Mouse (Mus musculus) spleen, postnatal 36 days (tissue): ENCODE measurements around the gene Srarp.
A peak's percentile ranks its signal among the peaks of the same experiment; 100 is the strongest.

Source experiments
- DNase-seq, 2 experiments: peaks; one replicate each; pipeline ENCODE4 v3.0.0; 2022; ENCODE audit warnings: low spot score in 2 of 2, mixed read lengths in 1 of 2

Srarp gene

DNA sequence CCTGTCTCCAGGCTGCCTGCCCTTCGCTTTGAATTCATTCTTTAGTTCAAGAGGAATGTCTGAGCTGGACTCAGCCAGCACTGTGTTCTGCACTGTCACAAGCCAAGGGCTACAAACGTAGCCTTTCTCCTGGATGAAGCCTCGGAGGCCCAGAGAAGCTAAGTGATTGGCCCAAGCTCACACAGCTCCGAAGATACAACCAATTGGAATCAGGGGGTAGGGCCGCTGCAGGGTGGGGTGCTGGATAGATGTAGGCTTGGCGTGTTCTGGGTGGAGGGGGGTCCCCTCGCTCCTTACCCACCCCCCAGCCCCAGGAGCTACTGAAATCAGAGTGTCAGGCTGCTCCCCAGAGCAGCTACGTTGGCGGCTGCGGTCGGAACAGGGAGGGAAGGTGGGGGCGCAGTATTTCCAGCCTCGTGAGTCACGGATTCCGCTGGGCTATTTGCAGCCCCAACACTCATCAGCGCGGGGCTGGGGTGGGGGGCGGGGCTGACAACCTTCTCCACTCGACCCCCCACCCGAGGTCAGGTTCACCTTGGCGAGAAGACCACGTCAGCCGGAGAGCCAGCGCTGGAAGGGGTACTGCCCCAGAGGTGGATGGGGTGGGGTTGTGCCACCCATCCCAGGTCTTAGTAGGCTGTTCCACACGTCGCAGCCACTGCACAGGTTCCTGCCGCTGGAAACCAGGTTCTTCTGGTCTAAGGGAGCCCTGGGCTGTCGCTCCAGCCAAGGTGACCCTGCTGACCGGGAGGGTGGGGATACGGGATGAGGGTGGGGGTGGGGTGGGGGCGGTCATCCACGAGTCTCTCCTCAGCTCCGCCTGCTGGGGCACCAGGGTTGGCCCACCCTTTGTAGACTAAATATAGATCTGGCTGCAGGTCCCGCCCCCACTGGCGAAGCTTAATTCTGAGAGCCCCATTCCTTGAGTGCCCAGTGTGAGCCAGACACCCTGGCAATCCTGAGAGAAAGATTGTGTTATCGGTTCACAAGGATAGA lies 10.1 kb downstream of the Srarp start:
- DNase-seq, result peak; percentile 33 to 46

DNA sequence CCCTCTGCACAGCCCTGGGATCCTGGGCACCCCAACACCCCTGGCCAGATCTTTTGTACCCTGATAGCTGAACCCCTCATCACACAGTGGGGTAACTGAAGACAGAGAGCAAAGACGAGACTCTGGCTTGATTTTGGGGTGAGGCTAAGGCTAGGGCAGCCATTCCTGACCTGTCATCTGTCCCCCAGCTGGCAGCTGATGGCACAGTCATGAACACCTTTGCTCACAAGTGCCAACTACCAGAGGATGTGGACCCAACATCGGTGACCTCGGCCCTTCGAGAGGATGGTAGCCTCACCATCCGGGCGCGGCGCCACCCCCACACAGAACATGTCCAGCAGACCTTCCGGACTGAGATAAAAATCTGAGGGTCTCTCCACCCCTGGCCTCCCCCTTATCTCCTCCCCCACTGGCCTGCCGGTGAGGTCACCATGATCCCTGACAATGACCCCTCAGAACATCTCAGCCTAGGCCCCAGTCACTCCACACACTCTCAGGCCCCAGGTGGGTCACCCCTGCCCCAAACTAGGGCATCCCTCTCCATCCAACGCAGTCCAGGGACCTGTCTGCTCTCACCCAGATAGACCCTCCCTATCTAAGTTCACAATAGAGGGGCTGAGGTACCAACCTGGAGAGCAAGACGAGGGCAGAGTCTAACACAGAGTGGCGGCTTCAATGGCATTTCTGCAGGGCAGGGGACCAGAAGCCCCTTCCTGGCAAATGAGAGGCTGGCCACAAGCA lies 12.0 kb downstream of the Srarp start:
- DNase-seq, result no peak

DNA sequence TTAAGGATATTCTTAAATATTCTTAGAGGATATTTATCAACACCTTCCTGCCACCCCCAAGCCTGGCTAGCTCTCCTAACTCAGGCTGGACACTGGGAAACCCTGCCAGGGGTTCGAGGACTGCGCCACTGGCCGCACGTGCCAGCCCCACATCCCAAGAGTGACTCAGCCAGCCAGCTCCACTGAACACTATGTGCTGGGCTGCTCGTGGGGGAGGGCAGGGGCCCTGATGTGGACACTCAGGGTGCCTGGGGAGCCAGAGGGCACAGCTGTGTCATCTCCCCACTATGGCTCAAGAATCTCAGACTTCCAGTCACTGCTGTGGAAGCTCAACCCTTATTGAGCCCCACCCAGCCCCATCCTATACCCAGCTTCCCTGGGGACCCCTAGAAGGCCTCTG lies 12.6 kb downstream of the Srarp start:
- DNase-seq, result no peak

DNA sequence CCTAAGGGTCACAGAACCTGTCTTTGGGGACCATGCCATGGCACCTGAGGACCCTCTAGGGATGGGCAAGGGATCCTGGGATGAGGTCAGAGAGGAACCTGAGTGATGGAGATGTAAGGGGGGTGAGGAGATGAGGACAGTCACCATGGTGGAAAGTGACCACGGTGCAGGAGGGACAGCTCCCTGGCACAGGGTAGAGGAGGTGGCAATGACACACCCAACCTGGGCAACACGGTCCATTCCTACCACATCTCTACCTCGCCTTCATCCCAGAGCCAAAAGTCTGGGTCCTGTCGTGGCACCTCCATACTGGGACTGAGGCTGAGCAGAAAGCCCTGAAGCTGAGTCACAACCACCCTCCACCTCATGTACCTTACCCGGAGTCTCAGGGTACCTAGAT lies 13.1 kb downstream of the Srarp start:
- no peak for DNase-seq

DNA sequence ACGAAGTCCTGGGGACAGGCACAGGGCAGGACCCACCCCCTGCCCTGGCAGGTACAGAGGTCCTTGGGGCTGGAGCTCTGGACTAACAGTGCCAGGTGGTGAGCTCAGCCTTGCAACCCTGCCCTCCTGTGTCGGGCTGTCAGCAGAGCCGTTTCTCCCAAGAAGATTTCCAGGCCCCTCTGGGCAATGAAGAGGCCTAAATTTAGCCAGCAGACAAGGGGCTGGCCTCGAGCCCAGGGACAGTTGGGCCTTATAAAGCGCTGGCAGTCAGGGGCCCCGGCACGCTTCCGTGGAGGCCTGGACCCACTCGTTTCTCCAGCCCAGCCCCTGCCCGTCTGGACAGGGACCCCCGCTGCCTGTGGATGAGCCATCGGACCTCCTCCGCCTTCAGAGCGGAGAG lies 14.5 kb downstream of the Srarp start:
- no peak for DNase-seq

DNA sequence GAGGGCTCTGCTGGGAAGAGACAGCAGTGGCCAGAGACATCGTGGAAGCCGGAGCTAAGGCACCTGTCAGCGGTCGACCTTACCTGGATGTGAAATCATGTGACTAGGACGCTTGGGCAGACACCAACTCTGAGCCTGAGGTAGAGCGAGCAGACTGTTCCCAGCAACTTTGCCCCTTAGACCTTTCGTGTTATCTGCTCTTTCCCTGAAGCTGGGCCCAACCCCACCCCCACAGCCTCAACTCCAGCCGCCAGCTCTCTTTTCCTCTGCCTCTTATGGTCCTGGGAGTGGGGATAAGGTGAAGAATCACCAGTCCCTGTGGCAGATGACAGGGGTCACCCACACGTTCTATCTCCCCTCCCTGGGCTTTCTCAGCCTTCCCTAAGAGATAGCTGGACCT lies 15.0 kb downstream of the Srarp start:
- DNase-seq, result no peak

DNA sequence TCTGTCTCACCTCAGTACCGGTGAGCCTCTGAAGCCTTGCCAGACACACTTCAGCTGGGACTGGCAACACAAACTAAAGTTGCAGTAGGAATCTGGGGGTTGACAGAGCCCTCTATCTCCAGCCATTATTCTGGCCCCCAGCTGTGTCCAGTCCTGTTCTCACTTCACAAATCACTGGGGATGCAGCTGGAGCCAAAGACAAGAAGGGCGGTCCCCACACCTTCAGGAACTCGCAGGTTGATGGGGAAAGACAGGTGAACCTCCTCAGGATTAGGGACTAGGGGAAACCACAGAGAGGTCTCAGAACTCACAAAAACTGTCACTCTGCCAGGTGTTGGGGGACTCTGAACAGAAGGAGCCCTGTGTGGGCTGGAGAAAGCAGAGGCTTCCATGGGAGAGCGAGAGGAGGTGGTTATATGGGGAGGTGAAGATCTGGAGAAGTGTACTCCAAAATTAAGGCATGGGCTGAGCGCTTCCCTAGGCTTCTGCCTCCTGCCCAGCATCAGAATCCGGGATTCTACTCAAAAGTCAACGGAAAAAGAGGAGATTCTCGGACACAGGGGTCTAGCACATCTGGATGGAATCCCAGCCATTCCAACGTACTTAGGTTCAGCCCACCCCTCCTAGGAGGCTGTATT lies 15.6 kb downstream of the Srarp start, which contains the start of gene Hspb7:
Hspb7 (plus strand) TSS at position 588 of the 638 bp plus-strand sequence.
- DNase-seq, result no peak

DNA sequence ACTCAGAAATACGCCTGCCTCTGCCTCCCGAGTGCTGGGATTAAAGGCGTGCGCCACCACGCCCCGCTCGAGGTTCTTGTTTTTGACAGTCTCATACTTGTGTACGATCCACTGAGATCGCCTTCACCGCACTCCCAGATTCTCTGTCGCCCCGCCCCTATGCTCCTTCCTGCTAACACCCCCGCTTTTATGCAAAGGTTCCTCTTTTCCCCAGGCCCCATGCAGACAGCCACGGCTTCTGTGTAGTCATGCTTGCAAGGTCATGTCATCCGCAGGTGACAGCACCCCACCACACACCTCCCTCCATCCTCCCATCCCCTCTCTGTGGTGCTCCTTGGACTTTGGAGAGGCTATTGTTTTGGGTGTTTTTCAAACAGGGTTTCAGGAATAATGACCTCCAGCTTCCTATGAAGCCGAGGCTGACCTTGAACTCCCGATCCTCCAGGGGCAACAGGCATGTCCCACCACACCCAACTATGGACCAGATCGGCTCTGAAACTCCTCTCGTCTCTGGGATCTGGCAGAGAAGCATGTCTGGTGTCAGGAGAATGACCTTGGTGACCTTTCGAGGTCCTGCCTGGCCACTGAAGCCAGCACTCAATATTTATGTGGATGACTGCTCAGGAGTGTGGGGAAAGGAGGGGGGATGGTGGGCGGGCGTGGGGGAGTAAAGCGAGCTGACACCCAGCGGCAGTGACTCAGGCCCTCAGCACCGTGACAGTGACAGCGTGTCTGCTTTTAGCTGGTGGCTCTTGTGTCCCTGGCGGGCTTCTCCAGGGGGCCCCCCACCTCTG lies 16.3 kb downstream of the Srarp start:
- peak; percentile 72 to 78 for DNase-seq

DNA sequence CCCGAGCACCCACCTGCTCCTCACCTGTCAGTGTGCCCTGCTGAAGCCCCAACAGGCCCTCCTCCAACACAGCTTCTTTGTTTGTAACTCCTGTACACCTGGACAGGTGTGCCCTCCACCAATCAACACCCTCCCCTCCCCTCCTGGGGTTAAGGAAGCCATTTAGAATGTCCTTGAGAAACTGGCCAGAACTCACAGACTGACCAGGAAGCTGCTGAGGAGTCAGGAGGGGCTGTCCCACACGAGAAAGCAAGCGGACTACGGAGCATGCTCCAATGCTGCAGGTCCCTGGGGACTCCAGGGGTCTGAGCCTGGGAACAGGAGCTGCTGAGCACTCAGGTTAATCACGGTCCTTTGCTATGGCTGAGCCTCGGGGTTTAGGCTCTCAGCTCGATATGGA lies 20.0 kb downstream of the Srarp start, which contains the start of gene Clcnkb:
Clcnkb (minus strand) TSS at position 91 of the 400 bp plus-strand sequence.
- no peak for DNase-seq

DNA sequence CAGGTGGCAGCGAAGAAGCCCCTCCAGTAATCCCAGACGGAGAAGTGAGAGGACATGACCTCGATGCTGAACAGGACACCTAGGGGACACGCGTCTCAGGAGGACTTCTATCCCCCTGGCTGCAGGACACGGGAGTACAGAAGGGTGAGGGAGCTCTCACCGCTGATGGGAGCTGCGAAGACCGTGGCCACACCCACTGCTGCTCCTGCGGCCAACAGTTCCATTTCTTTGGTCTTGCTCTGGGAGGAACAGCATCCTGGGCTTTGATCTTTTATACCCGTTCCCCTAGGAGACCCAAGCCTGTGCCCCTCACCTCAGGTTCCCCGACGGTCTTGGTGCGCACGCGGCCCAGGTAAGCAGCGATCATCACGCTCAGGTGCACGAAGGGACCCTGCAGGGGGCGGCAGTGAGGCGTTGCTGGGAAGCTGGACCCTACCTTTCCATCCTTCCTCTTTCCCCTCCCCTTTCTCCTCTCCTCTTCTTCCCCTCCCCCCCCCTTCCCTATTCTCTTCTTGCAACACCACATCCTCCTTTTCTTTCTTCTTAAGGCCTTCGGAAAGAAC lies 24.4 kb downstream of the Srarp start:
- no peak for DNase-seq

DNA sequence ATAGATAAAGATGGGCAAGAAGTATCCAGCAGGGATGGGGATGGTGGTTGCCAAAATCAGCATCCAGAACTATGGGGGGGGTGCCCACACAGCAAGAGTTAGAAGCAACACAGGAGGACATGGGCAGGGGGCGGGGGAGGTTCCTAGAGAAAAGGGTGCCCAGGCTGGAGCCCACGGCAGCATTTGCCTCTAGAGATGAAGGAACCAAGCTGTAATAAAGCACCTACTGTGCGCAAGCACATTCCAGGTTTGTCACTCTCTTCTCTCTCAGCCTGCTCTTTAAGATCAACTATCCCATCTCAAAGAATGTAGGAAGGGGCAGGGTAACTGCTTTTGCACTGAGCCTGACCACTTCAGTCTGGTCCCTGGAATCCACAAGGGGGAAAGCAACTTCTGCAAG lies 27.3 kb downstream of the Srarp start:
- DNase-seq, result no peak

DNA sequence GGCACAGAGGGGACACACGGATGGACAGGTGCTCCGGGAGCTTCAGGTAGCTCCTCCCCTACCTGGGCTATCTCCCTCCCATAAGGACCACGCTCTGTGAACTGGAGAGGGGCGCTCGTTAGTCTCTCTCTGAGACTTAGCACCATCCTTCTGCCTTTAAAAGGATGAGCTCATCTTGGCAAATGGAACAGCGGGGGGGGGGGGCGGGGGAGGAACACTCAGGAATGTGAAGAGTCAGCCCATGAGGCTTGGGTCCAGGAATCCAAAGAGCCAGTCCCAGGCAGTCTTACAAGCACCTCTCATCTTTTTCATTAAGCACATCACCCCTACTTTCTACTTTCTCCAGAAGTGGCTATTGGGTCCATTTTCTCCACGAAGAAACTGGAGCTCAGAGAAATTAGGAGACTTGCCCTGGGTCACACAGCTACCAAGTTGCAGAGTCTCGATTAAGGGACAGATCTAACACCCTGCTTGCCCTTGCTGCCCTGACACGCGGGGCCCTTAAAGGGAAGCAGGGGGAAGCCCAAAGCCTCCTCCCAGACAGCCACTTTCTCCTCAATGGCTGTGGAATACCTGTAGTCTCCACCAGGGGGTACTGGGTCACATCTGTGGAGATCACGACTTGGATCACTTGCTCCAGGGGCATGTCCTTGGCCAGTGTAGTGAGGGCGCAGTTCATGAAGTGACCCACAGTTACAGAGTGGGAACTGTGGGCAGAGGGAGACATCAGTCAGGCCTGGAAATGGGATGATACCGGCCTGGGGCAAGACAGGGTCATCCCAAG lies 29.2 kb downstream of the Srarp start:
- DNase-seq, result no peak

DNA sequence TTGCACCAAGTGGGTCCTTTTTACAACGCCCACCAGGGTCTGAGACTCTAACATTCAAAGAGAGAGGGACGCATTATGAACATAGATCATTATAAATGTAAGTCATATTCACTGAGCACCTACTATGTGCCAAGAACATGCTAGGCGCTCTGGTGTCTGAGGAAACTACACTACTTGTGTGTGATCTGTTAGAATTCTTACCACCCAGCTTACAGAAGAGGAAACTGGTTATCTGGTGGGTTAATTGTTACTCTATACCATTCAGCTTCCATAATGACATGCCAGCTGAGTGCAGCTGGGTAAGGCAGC lies 30.6 kb downstream of the Srarp start:
- no peak for DNase-seq

DNA sequence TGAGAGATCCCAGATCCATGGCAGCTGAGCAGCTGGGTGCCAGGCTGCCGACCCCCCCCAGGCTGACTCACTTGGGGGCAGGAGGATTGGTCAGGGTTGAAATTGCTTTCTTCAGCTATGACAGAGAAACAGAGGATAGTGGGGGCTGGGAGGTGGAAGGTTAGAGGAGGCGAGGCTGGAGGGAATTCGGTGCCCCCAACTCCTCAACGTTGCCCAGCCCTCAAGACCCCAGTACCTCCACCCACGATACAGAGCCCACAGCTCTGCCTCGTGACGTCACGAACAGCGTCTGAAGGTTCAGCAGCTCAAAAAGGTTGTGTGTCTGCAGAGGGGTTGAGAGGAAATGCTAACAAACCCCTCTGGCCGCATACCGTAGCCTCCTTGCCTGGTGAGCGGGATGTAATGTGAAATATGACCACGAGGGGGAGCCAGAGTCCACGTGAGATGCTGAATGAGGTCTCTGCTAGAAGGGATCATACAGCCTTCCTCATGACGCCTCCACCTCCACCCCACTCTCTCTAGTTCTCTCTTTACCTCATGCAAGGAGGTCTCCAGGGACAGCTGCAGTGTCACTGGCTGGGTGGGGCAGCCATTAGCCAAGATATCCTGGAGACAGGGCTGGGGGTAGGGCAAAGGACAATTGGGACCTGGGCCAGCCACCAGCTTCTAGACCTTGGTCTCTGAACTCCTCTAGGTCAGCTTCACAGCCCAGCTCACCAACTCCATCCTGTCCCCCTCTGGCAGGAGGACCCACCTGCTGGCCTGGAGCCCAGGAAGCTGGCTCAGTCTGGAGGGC lies 31.2 kb downstream of the Srarp start:
- DNase-seq, result peak; percentile 71 to 73

DNA sequence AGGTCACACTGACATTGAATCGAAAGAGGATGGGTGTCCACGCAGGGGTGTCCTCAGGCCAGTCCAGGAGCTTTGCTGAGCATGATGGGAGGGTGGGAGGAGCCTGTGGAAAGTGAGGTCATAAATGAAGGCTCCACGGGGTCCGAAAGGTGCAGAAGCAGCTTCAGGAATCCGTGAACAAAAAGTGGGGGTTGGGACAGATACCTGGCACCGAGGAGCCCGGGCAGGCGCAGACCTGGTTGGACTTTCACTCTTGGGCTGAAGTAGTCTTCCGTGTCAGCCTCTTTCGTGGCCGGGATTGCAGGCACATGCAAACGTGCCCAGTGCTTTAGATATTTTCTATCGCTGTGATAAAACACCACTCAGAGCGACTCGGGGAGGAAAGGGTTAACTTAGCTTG lies 35.7 kb downstream of the Srarp start:
- no peak for DNase-seq

DNA sequence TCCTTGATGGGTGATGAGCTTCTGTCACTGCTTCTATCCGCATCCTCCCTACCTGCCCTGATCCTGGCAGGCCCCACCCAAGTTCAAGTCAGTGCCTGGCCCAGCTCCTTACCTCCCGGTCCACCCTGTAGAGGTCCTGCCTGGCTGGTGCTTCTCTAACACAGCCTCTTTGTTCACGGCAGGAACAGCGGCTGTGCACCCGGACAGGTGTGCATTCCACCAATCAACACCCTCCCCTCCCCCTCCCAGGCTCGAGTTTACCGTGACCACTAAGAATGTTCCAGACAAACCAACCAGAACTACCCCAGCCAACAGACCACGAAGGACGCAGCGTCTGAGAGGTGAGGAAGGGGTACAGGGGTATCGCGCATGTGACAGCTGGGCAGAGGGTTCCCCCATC lies 37.4 kb downstream of the Srarp start, which contains the start of gene Clcnka:
Clcnka (minus strand) TSS at position 180 of the 400 bp plus-strand sequence.
- DNase-seq, result no peak

DNA sequence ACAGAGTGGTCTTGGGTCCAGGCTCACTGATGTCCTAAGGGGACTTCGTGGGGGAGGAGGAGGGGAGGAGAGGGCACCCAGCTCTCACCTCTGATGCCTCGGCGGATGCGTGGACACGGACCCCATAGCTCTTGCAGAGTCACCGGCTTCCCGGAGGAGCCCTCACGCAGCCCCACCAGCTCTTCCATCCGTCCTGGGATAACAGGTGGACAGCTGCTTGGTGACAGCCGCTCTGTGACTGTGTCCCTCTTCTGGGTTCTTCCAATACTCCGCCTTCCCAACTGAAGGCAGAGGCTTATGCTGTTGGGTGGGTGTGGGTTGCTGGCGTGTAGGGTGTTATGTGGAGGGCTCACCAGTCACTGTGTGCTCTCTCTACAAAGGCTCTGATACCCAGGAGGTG lies 38.0 kb downstream of the Srarp start:
- DNase-seq, result no peak

DNA sequence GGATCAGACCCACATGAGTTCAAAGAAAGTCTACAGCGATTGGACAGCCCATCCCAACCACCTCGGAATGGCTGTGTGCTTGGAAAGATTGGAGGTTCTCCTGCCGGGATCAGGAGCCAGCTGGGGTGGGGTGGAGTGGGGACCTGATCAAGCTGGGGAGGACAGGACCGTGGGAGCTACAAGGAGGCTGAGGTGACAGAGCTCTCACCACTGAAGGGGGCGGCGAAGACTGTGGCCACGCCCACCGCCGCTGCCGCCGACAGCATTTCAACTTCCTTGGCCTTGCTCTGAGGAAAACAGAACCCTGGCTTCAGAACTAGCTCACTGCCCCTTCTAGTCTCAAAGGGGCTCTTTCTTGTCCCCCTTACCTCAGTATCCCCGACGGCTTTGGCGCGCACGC lies 41.2 kb downstream of the Srarp start:
- no peak for DNase-seq

DNA sequence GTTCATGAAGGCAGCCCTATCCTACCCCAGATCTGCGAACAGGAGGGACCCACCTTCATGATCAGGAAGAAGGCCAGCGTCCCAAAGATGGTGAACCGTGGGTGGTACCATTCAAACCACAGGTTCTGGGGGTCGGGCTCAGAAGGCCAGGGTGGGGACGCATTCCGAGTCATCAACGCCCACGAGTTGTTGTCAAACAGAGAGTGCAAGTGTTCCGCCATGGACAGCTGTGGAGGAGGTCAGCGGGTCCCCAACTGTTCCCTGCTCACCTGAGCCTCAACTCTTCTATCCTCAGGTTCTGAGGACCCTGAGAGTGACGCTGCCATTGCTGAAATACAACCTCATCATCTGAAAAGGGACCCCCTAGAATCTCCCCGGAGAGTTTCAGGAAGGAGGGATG lies 44.6 kb downstream of the Srarp start:
- DNase-seq, result no peak
